Mouse (Mus musculus) liver, postnatal 0 days (tissue): ENCODE data around the gene Tmem131.

Experiments used
- CTCF ChIP-seq: sonication (generic); IDR thresholded peaks from 2 replicates; pipeline ENCODE4 v1.5.1; 2016; ENCODE audit warnings: antibody characterized with exemption, low read depth
- EP300 ChIP-seq: IDR thresholded peaks from 2 replicates; pipeline ENCODE4 v1.6.1; 2016; ENCODE audit warnings: antibody characterized with exemption, low read depth, mild to moderate bottlenecking

DNA sequence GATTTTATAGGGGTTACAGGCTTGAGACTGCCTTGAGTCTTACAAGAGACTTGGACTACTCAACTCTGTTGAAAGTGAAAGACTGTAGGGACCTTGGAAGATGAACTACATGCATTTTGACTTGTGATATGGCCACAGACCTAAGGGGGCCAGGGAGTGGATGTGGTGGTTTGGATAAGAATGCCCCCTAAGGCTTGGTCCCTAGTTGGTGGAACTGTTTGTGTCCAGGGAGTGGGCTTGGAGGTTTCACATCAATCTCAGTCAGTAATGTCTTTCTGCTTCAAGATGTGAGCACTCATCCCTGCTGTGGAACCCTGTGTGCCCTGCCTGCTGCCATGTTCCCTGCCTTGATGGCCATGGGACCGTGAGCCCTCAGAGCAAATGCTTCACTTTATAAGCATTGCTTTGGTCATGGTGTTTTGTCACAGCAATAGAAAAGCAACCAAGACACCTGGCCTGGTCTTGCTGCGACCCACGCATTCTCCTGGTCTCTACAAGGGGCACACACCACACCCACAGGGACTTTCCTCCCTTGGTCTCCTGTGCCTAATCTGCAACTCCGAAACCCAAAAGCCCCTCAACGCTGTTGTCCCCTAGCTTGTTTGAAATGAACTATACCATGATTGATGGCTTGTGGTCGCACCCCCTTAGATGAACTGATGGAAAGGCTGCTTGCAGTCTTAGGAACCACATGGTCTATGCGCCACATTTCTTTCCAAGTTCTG lies 137.1 kb downstream of the Tmem131 start:
- no peak for TF ChIP-seq CTCF
- TF ChIP-seq EP300 = no peak
